Comparison of ENCODE assay signal across 9 mouse cellular contexts in genomic region chr3:95686492-95687167, GRCm38 (mm10). TPM values are rescaled to one million over a fixed set of nuclear protein-coding genes. Genes with fewer than 3 reads are reported as not detected.
DNase-seq lines count a peak whose midpoint lies in the region; ATAC-seq and TF ChIP-seq lines count a peak whose summit lies in the region.
"Had no signal": no experiment of that assay in that cellular context is flagged by ENCODE, and none has a peak within 500 bp of the region (broad histone marks: within the 10 kb centered on the region; RNA-seq: fewer than 3 reads in every experiment).

No protein-coding gene starts in this region.

- 0 out of 2 replicates have a peak, but pooled peaks cover 2% of the 10 kb centered on the region for H3K9me3 ChIP-seq in kidney, embryonic 16.5 days (ENCODE audit: low read length)
- no peaks in the 10 kb centered on the region for H3K9me3 ChIP-seq in hindbrain, embryonic 13.5 days
- no peaks in the 10 kb centered on the region for H3K9me3 ChIP-seq in midbrain, embryonic 14.5 days (ENCODE audit: control insufficient read depth, low read length)

- TF ChIP-seq CTCF in embryonic fibroblast, embryonic 13.5 days (IDR thresholded peaks at IDR 0.05; ENCODE audit: borderline replicate concordance, insufficient read depth, low read length), result no peak

- peak overlapping the region; percentile 89; the same call in 1 of the 2 replicates for H3K27ac ChIP-seq in kidney, embryonic 16.5 days (ENCODE audit: low read length)
- H3K27ac ChIP-seq in embryonic fibroblast, embryonic 13.5 days (ENCODE audit: insufficient read depth, low read length), result peak overlapping the region; percentile 45
- no peak overlapping the region for H3K27ac ChIP-seq in hindbrain, embryonic 13.5 days
- no peak overlapping the region for H3K27ac ChIP-seq in midbrain, embryonic 14.5 days (replicated peaks; ENCODE audit: low read depth, low read length)

- peak overlapping the region; percentile 71 for H3K9ac ChIP-seq in kidney, embryonic 16.5 days (replicated peaks; ENCODE audit: low read length)
- peak overlapping the region; percentile 67 for H3K9ac ChIP-seq in hindbrain, embryonic 13.5 days
- H3K9ac ChIP-seq in midbrain, embryonic 14.5 days (replicated peaks; ENCODE audit: low read length), result peak overlapping the region; percentile 48; the same call in 1 of the 2 replicates

- no peak; the same call in 1 of the 2 replicates for ATAC-seq in kidney, embryonic 16.5 days (ENCODE audit: low FRiP score, low TSS enrichment)
- no peak for ATAC-seq in hindbrain, embryonic 13.5 days (ENCODE audit: low FRiP score)
- ATAC-seq in midbrain, embryonic 14.5 days (ENCODE audit: low FRiP score, low TSS enrichment), result no peak
- ATAC-seq in megakaryocyte progenitor cell, adult 5-6 weeks (replicated peaks; ENCODE audit: poor library complexity), result no peak

- H3K4me1 ChIP-seq in kidney, embryonic 16.5 days (ENCODE audit: insufficient read depth, low read length), result peaks cover 58% of the 10 kb centered on the region
- H3K4me1 ChIP-seq in embryonic fibroblast, embryonic 13.5 days (ENCODE audit: control insufficient read depth, insufficient read depth, low read length), result peaks cover 13% of the 10 kb centered on the region
- H3K4me1 ChIP-seq in hindbrain, embryonic 13.5 days (replicated peaks), result peaks cover 23% of the 10 kb centered on the region
- H3K4me1 ChIP-seq in midbrain, embryonic 14.5 days (ENCODE audit: control insufficient read depth, insufficient read depth, low read length), result peaks cover 11% of the 10 kb centered on the region; the same call in 1 of the 2 replicates

- no peak for DNase-seq in kidney, postnatal 4 days
- DNase-seq in midbrain, embryonic 14.5 days, result no peak
- DNase-seq in spleen, adult 18-20 months, result no peak
- DNase-seq in adrenal gland, postnatal 4 days (ENCODE audit: low spot score in 2 of 2), result no peak
- DNase-seq: cerebellum, postnatal 25 days had no signal

- peak; percentile 18; the same call in 1 of the 2 replicates for TF ChIP-seq POLR2A in embryonic fibroblast, embryonic 13.5 days (IDR thresholded peaks at IDR 0.05; ENCODE audit: low read depth, low read length)

- H3K27me3 ChIP-seq in kidney, embryonic 16.5 days (ENCODE audit: insufficient read depth, low read length), result no peaks in the 10 kb centered on the region
- peaks cover 11% of the 10 kb centered on the region; the same call in 1 of the 2 replicates for H3K27me3 ChIP-seq in hindbrain, embryonic 13.5 days
- no peaks in the 10 kb centered on the region for H3K27me3 ChIP-seq in midbrain, embryonic 14.5 days (ENCODE audit: control insufficient read depth, insufficient read depth, low read length)

- H3K4me2 ChIP-seq in kidney, embryonic 16.5 days (replicated peaks; ENCODE audit: low read depth, low read length), result peak overlapping the region; percentile 92
- H3K4me2 ChIP-seq in hindbrain, embryonic 13.5 days, result peak overlapping the region; percentile 73
- H3K4me2 ChIP-seq in midbrain, embryonic 14.5 days (ENCODE audit: low read length), result no peak overlapping the region; the same call in 1 of the 2 replicates

- peak overlapping the region; percentile 53; the same call in 1 of the 2 replicates for H3K4me3 ChIP-seq in kidney, embryonic 16.5 days (ENCODE audit: low read length)
- H3K4me3 ChIP-seq in embryonic fibroblast, embryonic 13.5 days (ENCODE audit: insufficient read depth, low read length), result peak overlapping the region; percentile 65
- no peak overlapping the region for H3K4me3 ChIP-seq in hindbrain, embryonic 13.5 days
- H3K4me3 ChIP-seq in midbrain, embryonic 14.5 days (replicated peaks; ENCODE audit: low read depth, low read length), result no peak overlapping the region

- 37% methylated on average over 9 of the region's 10 CpGs for WGBS in kidney, embryonic 16.5 days
- 48% methylated on average over 9 of the region's 10 CpGs for WGBS in hindbrain, embryonic 13.5 days
- 44% methylated on average over 10 of the region's 10 CpGs for WGBS in midbrain, embryonic 14.5 days

- peaks cover 2% of the 10 kb centered on the region; the same call in 1 of the 2 replicates for H3K36me3 ChIP-seq in kidney, embryonic 16.5 days (ENCODE audit: insufficient read depth, low read length)
- H3K36me3 ChIP-seq in hindbrain, embryonic 13.5 days, result no peaks in the 10 kb centered on the region
- H3K36me3 ChIP-seq in midbrain, embryonic 14.5 days (ENCODE audit: control insufficient read depth, insufficient read depth, low read length), result no peaks in the 10 kb centered on the region

RNA-seq across cellular contexts. Expression of gene Adamtsl4, which starts 1.1 kb away (rescaled TPM):
- polyA plus RNA-seq in kidney, embryonic 16.5 days (2015; fragmentation: Nextera tagmentation; extraction: Ambion mirVana), result 3.8 and 3.9 TPM in 2 replicates
- 18.9 and 26.4 TPM in 2 replicates for polyA plus RNA-seq in embryonic fibroblast, embryonic 13.5 days (2011; ENCODE audit: insufficient read length, low read depth, missing spikeins)
- 0.98 and 1.0 TPM in 2 replicates for polyA plus RNA-seq in hindbrain, embryonic 13.5 days (2015; fragmentation: Nextera tagmentation; extraction: Ambion mirVana)
- polyA plus RNA-seq in midbrain, embryonic 14.5 days (2014; fragmentation: Nextera tagmentation; extraction: Ambion mirVana), result 0.80 and 1.1 TPM in 2 replicates
- total RNA-seq in adrenal gland, postnatal 4 days (2021), result 1 to 10 TPM; 7.5 to 8.1 TPM
- 0.17 and 1.4 TPM in 2 replicates for total RNA-seq in megakaryocyte progenitor cell, adult 5-6 weeks (2015)
- 0.33 TPM in 1 of 2 replicates, not detected in the other for total RNA-seq in megakaryocyte progenitor cell, adult 5-6 weeks (2017)

RNA-seq across cellular contexts. Expression of gene Mcl1, which starts 28.0 kb away (rescaled TPM):
- 23.7 and 38.1 TPM in 2 replicates for polyA plus RNA-seq in kidney, embryonic 16.5 days (2015; fragmentation: Nextera tagmentation; extraction: Ambion mirVana)
- 109 and 118 TPM in 2 replicates for polyA plus RNA-seq in embryonic fibroblast, embryonic 13.5 days (2011; ENCODE audit: insufficient read length, low read depth, missing spikeins)
- polyA plus RNA-seq in hindbrain, embryonic 13.5 days (2015; fragmentation: Nextera tagmentation; extraction: Ambion mirVana), result 49.3 and 54.2 TPM in 2 replicates
- polyA plus RNA-seq in midbrain, embryonic 14.5 days (2014; fragmentation: Nextera tagmentation; extraction: Ambion mirVana), result 44.1 and 65.7 TPM in 2 replicates
- total RNA-seq in adrenal gland, postnatal 4 days (2021), result 100 to 1,000 TPM; 151 to 152 TPM
- 154 and 191 TPM in 2 replicates for total RNA-seq in megakaryocyte progenitor cell, adult 5-6 weeks (2015)
- 131 and 135 TPM in 2 replicates for total RNA-seq in megakaryocyte progenitor cell, adult 5-6 weeks (2017)

RNA-seq across cellular contexts. Expression of gene Ecm1, which starts 52.7 kb away (rescaled TPM):
- 174 and 208 TPM in 2 replicates for polyA plus RNA-seq in kidney, embryonic 16.5 days (2015; fragmentation: Nextera tagmentation; extraction: Ambion mirVana)
- polyA plus RNA-seq in embryonic fibroblast, embryonic 13.5 days (2011; ENCODE audit: insufficient read length, low read depth, missing spikeins), result 155 and 327 TPM in 2 replicates
- 12.9 and 13.4 TPM in 2 replicates for polyA plus RNA-seq in hindbrain, embryonic 13.5 days (2015; fragmentation: Nextera tagmentation; extraction: Ambion mirVana)
- polyA plus RNA-seq in midbrain, embryonic 14.5 days (2014; fragmentation: Nextera tagmentation; extraction: Ambion mirVana), result 6.1 and 10.9 TPM in 2 replicates
- total RNA-seq in adrenal gland, postnatal 4 days (2021), result 100 to 1,000 TPM; 205 to 241 TPM
- 3.9 and 5.4 TPM in 2 replicates for total RNA-seq in megakaryocyte progenitor cell, adult 5-6 weeks (2015)
- total RNA-seq in megakaryocyte progenitor cell, adult 5-6 weeks (2017), result 0.37 and 1.8 TPM in 2 replicates

Comparison
In these comparisons a context has a peak if more than half of its experiments do, and no peak if none do; other contexts are left out.
1. H3K27ac ChIP-seq: peak in kidney, embryonic 16.5 days (single experiment) and embryonic fibroblast, embryonic 13.5 days (single experiment); none in hindbrain, embryonic 13.5 days (single experiment) and midbrain, embryonic 14.5 days (single experiment).
2. H3K4me3 ChIP-seq: peak in kidney, embryonic 16.5 days (single experiment) and embryonic fibroblast, embryonic 13.5 days (single experiment); none in hindbrain, embryonic 13.5 days (single experiment) and midbrain, embryonic 14.5 days (single experiment).
3. RNA of gene Ecm1, which starts 52.7 kb away (polyA plus RNA-seq): 174 to 208 TPM in kidney, embryonic 16.5 days and 155 to 327 TPM in embryonic fibroblast, embryonic 13.5 days; 12.9 to 13.4 TPM in hindbrain, embryonic 13.5 days and 6.1 to 10.9 TPM in midbrain, embryonic 14.5 days; every median in the first group is over 10 times any median in the second.
4. Peak in every context shown above with its lines, with median percentiles within 50 percentile points of each other: H3K9ac ChIP-seq.